Mouse (Mus musculus) heart, embryonic 15.5 days (tissue): Measurements from ENCODE around the gene C1qtnf1. TPM values are rescaled to one million over a fixed set of nuclear protein-coding genes. Genes with fewer than 3 reads are reported as not detected.
A peak's percentile ranks its signal among the peaks of the same experiment; 100 is the strongest.

Source experiments
- ATAC-seq: fragments of 200-750 bp; cut with Nextera tagmentation; replicated peaks from 2 replicates; pipeline ENCODE4 v1.8.0; 2017; ENCODE audit warnings: low read depth, moderate TSS enrichment; ENCODE audit not compliant: insufficient number of reproducible peaks, insufficient read depth, low FRiP score
- H3K27ac ChIP-seq: fragments of 300-500 bp; sonication (generic); 2 replicates; pipeline ENCODE4 v1.5.1; 2015; ENCODE audit warnings: mild to moderate bottlenecking, inconsistent platforms
- H3K27me3 ChIP-seq: fragments of 300-500 bp; sonication (generic); 2 replicates; pipeline ENCODE4 v1.6.1; 2015; ENCODE audit warnings: inconsistent platforms
- H3K36me3 ChIP-seq: fragments of 300-500 bp; sonication (generic); 2 replicates; pipeline ENCODE4 v1.6.1; 2015; ENCODE audit warnings: mild to moderate bottlenecking, inconsistent platforms
- H3K4me1 ChIP-seq: fragments of 300-500 bp; sonication (generic); replicated peaks from 2 replicates; pipeline ENCODE4 v1.6.1; 2015; ENCODE audit warnings: inconsistent platforms
- H3K4me2 ChIP-seq: fragments of 300-500 bp; sonication (generic); 2 replicates; pipeline ENCODE4 v1.6.1; 2015; ENCODE audit warnings: inconsistent platforms, mild to moderate bottlenecking, moderate library complexity
- H3K4me3 ChIP-seq: fragments of 300-500 bp; sonication (generic); 2 replicates; pipeline ENCODE4 v1.5.1; 2015; ENCODE audit warnings: mild to moderate bottlenecking, inconsistent platforms
- H3K9ac ChIP-seq: fragments of 300-500 bp; sonication (generic); 2 replicates; pipeline ENCODE4 v1.6.1; 2015; ENCODE audit warnings: mild to moderate bottlenecking, inconsistent platforms
- H3K9me3 ChIP-seq: fragments of 300-500 bp; sonication (generic); replicated peaks from 2 replicates; pipeline ENCODE4 v1.6.1; 2016; ENCODE audit warnings: inconsistent platforms
- WGBS: fragments of 180-500 bp; shearing (Covaris S2); methylation state at CpG from one replicate; pipeline ENCODE4 v1.1.7; 2015; ENCODE audit warnings: mixed read lengths; 5-methylcytosine and 5-hydroxymethylcytosine counted together
- polyA plus RNA-seq: library from polyadenylated mRNA; unstranded; fragments of >200 nt; fragmentation: Nextera tagmentation; extraction: Ambion mirVana; gene quantifications from 2 replicates; pipeline ENCODE4 v1.2.1, GENCODE M21; 2015

The C1qtnf1 gene
- polyA plus RNA-seq, 1 experiment from 2014 or later: 7.9 TPM

DNA sequence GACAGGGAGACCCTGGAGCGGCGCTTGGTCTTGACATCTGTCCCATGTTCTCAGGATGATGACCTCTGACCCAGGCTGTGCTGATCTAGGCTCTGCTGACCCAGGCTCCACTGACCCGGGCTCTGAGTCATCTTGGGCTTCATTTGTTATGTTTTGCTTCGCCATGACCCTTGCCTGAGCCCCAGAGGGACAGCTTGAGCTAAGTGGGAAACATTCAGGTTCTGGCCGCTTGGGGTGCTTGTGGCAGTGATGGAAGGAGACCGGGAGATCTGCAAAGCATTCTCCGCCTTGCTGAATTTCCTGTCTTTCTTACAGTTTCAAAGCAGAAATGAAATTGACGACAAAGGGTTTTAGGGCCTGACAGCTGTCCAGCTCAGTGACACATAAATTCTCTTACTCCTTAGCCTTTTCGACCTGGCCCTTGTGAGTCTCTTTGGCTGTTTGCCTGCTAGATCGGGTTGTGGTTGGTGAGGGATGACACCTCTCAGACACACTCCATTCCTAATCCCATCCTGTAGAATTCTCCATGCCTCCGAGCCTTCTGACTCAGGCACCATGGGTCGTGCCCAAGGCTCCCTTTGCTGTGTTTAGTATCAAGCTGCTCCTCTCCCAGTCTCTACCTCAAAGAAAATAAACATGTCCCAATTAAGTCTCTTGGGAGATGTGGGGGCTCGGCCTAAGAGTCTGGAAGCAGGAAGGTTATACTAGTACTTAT is 3.2 kb upstream of the C1qtnf1 start:
- H3K4me3 ChIP-seq: no peak overlapping the region

DNA sequence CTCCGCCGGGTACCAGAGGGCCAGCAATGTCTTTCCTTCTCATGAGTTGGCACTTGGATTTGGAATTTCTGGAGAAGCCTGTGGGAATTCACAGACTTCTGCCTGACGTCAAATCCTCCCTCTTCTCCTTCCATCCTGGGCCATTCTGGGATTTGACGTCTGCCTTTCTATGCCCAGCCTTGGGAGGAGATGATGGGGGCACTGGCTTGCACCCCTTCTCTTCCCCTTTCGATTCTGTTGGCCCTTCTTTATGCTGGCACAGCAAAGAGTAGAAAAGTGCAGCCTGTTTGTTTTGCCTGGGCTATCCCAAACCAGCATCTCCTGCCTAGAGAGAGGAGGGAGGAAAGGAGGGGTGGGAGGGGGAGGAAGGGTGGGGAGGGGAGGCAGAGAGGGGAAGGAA is 1.2 kb upstream of the C1qtnf1 start:
- no peak overlapping the region for H3K9ac ChIP-seq
- H3K27me3 ChIP-seq: no peaks in the 10 kb centered on the region; the same call in 1 of the 2 replicates
- 62% methylated on average over 5 of the region's 5 CpGs for WGBS
- no peak overlapping the region for H3K4me3 ChIP-seq
- no peak for ATAC-seq
- no peak overlapping the region for H3K27ac ChIP-seq
- H3K4me1 ChIP-seq: peaks cover 67% of the 10 kb centered on the region
- no peaks in the 10 kb centered on the region for H3K36me3 ChIP-seq
- no peak overlapping the region for H3K4me2 ChIP-seq
- no peaks in the 10 kb centered on the region for H3K9me3 ChIP-seq

More for the DNA sequence above, 3.2 kb upstream of the C1qtnf1 start:
- Histone ChIP-seq H3K27ac (no peak overlapping the region), H3K9me3 (no peaks in the 10 kb centered on the region), H3K4me1 (peaks cover 50% of the 10 kb centered on the region), H3K36me3 (no peaks in the 10 kb centered on the region), H3K27me3 (no peaks in the 10 kb centered on the region; the same call in 1 of the 2 replicates), H3K9ac (no peak overlapping the region), H3K4me2 (no peak overlapping the region)
- 47% methylated on average over 13 of the region's 13 CpGs for WGBS
- no peak for ATAC-seq

DNA sequence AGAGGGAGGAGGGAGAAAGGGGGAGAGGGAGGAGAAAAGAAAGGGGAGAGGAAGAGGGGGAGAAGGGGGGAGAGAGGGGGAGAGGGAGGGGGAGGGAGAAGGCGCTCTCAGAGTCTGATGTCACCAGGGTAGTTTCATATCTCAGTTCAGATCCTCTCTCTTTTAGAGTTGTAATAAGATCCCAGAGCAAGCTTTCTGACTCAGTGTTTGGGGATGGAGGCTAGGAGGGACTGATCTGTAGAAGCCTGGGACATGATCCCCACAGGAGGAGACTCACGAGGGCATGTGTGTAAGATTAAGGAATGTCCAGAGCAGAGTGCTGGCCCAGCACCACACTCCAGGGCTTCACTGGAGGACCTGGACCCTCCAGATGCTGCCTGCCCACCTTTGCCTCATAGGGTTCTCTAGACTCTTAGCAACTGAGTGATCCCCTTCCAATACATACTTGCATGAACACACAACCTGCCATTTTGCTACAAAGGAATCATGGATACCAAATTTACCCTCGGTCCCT is 680 bp upstream of the C1qtnf1 start:
- Histone ChIP-seq H3K27ac (peak overlapping the region; percentile 80), H3K4me3 (no peak overlapping the region), H3K9me3 (no peaks in the 10 kb centered on the region), H3K4me2 (peak overlapping the region; percentile 61), H3K27me3 (no peaks in the 10 kb centered on the region; the same call in 1 of the 2 replicates), H3K36me3 (no peaks in the 10 kb centered on the region), H3K4me1 (peaks cover 70% of the 10 kb centered on the region), H3K9ac (no peak overlapping the region)
- WGBS: 40% methylated on average over 3 of the region's 3 CpGs
- ATAC-seq: no peak

DNA sequence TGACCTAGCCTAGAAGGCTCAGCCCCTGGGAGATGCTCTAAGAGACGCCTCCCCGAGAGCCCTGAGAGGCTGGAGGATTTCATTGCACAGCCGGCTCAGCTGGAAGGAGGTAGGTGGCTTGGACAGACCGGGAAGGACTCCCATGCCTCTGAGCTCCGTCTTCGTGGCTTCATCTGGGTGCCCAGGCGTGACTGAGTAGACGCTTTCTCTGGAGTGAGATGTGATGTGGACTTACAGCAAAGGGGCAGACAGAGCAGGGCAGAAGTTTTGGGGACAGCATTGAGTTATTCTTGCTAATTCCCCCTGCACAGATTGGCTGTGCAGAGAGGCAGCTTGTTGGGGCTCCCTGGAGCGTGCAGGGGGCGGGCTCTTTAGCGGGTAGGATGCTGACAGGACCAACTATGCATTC is 461 bp downstream of the C1qtnf1 start:
- Histone ChIP-seq H3K4me1 (peaks cover 72% of the 10 kb centered on the region), H3K4me3 (peak overlapping the region; percentile 43), H3K27me3 (no peaks in the 10 kb centered on the region; the same call in 1 of the 2 replicates), H3K27ac (peak overlapping the region; percentile 80), H3K36me3 (no peaks in the 10 kb centered on the region), H3K9ac (peak overlapping the region; percentile 26), H3K4me2 (peak overlapping the region; percentile 61), H3K9me3 (no peaks in the 10 kb centered on the region)
- 6% methylated on average over 11 of the region's 11 CpGs for WGBS
- no peak for ATAC-seq

DNA sequence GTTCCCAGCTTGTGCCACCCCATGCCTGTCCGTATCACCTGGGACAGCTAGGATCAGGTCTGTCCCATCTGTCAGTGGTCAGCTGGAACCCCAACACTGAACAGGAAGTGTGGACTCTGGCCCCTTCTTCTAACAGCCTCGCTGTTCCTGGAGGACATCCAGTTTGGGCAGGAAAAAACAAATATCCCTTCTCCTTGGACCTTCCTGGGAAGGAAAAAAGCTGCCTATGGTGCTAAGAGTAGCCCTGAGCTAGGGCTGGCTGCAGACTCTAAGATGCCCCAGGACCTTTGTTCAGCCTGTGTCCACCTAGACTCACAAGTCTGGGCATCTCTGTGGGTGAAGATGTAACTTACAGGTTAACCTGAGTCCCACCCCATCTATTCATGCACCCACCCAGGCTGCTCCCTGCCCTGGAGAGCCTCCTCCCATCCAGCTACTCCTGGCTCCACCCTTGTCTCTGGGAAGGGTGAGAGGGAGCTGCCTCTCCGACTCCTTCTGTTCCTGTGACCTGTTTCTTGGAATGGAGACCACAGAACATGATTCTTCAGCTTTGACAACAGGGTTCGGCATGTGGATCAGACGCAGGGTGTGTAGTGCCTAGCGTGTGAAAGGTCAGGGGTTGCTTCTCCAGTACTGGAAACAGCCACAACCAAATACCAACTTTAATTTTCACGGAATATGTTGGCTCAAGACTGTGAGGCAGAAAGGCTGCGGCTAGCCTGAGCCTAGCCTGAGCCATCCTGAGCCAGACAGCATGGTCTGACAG is 1.1 kb downstream of the C1qtnf1 start:
- Histone ChIP-seq H3K9ac (no peak overlapping the region), H3K4me1 (peaks cover 70% of the 10 kb centered on the region)
- ATAC-seq: no peak

DNA sequence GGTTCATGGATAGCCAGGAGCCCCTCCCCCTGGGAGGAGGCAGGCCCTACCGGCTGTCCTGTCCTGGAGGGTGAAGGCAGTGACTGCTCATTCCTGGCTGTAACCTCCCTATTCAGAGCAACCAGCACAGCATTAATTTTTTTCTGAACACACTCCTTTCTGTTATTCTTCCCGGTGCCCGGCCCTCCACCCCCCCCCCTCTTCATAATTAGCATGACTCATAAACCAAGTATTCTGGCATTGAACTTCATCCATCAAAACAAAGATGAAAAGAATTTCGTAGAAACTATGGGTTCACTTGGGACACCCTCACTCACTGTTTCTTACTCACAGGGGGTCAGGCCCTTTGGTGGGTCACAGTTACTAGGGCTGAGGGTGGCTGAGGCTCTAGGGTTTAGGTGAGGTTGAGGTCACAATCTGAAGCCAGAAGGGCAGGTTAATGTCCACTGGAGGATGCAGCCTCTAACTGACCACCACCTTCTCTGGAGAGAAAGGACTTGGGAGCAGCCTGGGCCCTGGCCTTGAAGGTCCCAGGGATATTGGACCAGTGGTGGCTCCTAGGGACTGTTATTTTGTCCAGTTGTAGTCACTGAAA is 2.4 kb downstream of the C1qtnf1 start:
- peak overlapping the region; percentile 1; the same call in 1 of the 2 replicates for H3K9ac ChIP-seq
- H3K4me3 ChIP-seq: no peak overlapping the region
- H3K27ac ChIP-seq: peak overlapping the region; percentile 59
- no peak for ATAC-seq
- H3K27me3 ChIP-seq: no peaks in the 10 kb centered on the region; the same call in 1 of the 2 replicates
- peaks cover 58% of the 10 kb centered on the region for H3K4me1 ChIP-seq
- WGBS: 46% methylated on average over 4 of the region's 4 CpGs
- H3K36me3 ChIP-seq: no peaks in the 10 kb centered on the region
- H3K4me2 ChIP-seq: 0 out of 2 replicates have a peak overlapping the region, but pooled peaks have one; percentile 16
- H3K9me3 ChIP-seq: no peaks in the 10 kb centered on the region

More for the DNA sequence above, 1.1 kb downstream of the C1qtnf1 start:
- Histone ChIP-seq H3K27ac (peak overlapping the region; percentile 80), H3K9me3 (no peaks in the 10 kb centered on the region), H3K4me3 (peak overlapping the region; percentile 43), H3K27me3 (no peaks in the 10 kb centered on the region; the same call in 1 of the 2 replicates), H3K36me3 (no peaks in the 10 kb centered on the region), H3K4me2 (peak overlapping the region; percentile 61)
- 48% methylated on average over 8 of the region's 8 CpGs for WGBS

DNA sequence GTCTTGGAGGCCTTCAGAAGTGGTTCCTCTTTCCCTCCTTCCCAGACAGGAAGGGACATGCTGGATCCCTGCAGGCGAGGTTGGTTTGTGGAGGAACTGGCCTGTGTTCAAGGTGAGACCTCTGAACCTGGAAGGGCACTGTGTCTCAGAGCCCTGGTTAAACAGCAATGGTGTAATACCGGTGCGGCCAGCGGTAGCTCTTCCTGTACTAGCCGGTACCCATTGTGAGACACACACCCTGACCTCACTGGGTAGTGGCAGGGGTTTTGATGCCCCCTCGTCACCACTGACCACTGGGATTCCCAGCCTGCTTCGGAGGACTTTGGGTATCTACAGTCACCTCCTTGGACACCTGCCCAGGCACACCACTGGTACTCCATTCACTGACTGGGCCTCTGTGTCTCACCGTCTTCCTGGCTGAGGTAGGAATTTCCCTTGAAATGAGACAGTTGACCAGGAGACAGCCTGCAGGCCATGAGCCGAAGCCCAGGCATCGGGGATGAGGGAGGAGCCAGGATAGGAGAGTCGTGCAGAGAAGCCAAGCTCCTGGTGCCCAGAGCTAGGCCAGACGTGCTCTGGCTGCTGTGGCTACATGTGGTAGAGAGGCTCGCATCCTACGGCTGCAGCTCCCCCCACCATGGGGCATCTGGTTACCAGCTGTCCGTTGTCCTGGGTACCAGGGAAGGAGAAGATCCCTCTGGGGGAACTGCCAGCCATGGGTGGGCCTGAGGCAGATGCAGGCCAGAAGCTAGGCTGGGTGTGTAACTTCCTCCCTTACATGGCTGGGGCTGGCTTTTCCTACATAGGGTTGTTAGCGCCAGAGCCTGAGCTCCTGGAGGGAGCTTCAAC is 3.3 kb downstream of the C1qtnf1 start:
- Histone ChIP-seq H3K4me1 (peaks cover 60% of the 10 kb centered on the region), H3K36me3 (no peaks in the 10 kb centered on the region), H3K9ac (no peak overlapping the region), H3K4me3 (no peak overlapping the region), H3K27me3 (no peaks in the 10 kb centered on the region; the same call in 1 of the 2 replicates), H3K4me2 (no peak overlapping the region), H3K9me3 (no peaks in the 10 kb centered on the region), H3K27ac (peak overlapping the region; percentile 58)
- ATAC-seq: no peak
- WGBS: 69% methylated on average over 16 of the region's 16 CpGs

DNA sequence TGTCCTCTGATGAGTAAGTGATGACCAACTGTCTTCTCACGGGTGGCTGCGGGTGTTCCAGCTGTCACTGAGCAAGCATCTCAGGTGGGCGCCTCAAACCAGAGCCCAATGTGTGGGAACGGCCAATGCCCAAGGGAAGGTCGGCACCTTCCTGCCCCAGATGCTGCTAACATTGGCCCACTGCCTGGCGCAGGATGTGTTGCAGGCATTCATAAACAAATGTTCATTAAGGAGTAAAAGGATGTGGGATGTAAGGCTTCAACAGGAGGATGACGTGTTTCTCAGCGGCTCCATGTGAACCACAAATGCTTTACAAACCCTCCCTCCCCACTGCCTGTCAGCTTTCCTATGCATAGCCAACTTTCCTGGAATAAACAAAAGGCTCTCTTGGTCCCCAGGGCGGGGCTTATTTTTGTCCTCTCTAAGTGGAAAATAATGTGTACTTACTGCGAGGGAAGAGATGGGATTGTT is 5.4 kb downstream of the C1qtnf1 start:
- WGBS: 52% methylated on average over 10 of the region's 10 CpGs
- Histone ChIP-seq H3K4me1 (peaks cover 53% of the 10 kb centered on the region), H3K36me3 (no peaks in the 10 kb centered on the region), H3K9ac (peak overlapping the region; percentile 26), H3K9me3 (no peaks in the 10 kb centered on the region), H3K4me2 (peak overlapping the region; percentile 58), H3K27me3 (no peaks in the 10 kb centered on the region; the same call in 1 of the 2 replicates), H3K4me3 (peak overlapping the region; percentile 38), H3K27ac (peak overlapping the region; percentile 62)
- ATAC-seq: no peak

DNA sequence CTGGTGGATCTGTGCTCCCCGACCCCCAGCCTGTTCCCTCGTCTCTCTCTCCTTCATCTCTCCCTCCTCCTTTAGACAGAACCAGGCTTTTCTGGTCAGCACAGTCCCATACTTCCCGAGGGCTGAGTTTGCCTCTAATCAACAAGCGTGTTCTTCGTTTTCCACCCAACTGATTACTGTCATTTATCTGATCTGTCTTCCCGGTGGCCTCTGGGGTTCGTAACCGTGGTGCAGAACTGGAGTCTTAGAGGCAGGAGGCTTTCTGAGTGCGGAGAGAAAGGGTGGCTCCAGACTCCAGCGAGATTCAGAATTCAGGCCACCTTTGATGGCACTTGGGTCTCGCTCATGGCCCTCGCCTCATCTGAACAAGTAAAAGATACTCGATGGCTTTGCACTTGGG is 6.1 kb downstream of the C1qtnf1 start:
- Histone ChIP-seq H3K9ac (peak overlapping the region; percentile 26), H3K4me3 (peak overlapping the region; percentile 38)

DNA sequence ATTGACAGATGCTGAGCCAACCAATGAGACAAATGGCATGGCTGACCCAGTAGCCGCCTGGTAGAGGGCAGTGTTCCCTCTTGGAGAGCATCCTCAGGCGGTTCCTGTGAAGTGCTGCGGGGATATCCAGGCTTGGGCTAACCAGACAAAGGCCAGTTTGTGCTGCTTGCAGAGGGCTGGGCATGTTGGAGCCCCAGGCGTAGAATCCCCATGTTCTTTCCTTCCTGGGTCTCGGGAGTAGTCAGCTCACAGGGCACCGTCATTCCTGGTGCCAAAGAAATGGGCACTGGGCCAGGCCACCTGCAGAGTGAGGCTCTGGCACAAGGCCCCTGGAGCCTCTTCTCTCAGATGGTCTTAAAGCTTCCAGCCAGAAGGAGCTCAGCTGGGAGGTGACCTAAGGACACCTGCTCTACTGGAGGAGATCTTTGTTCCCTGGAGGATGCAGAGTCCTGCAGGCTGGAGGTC is 8.5 kb downstream of the C1qtnf1 start:
- H3K4me3 ChIP-seq: no peak overlapping the region
- H3K4me1 ChIP-seq: peaks cover 38% of the 10 kb centered on the region
- WGBS: 28% methylated on average over 6 of the region's 6 CpGs
- no peak overlapping the region for H3K27ac ChIP-seq
- no peaks in the 10 kb centered on the region for H3K9me3 ChIP-seq
- H3K27me3 ChIP-seq: no peaks in the 10 kb centered on the region
- no peak overlapping the region for H3K9ac ChIP-seq
- H3K4me2 ChIP-seq: no peak overlapping the region
- H3K36me3 ChIP-seq: no peaks in the 10 kb centered on the region
- no peak for ATAC-seq

More for the DNA sequence above, 6.1 kb downstream of the C1qtnf1 start:
- ATAC-seq: no peak
- H3K36me3 ChIP-seq: no peaks in the 10 kb centered on the region
- H3K4me1 ChIP-seq: peaks cover 53% of the 10 kb centered on the region
- peak overlapping the region; percentile 58 for H3K4me2 ChIP-seq
- no peaks in the 10 kb centered on the region; the same call in 1 of the 2 replicates for H3K27me3 ChIP-seq
- peak overlapping the region; percentile 62 for H3K27ac ChIP-seq
- H3K9me3 ChIP-seq: no peaks in the 10 kb centered on the region
- WGBS: 29% methylated on average over 13 of the region's 13 CpGs
